Mouse (Mus musculus) T-cell, adult 2 months (primary cell): ENCODE results near the gene Alk.

Experiments used
- DNase-seq: peaks from one replicate; pipeline ENCODE4 v3.0.0; 2022; ENCODE audit warnings: low spot score

The Alk gene

DNA sequence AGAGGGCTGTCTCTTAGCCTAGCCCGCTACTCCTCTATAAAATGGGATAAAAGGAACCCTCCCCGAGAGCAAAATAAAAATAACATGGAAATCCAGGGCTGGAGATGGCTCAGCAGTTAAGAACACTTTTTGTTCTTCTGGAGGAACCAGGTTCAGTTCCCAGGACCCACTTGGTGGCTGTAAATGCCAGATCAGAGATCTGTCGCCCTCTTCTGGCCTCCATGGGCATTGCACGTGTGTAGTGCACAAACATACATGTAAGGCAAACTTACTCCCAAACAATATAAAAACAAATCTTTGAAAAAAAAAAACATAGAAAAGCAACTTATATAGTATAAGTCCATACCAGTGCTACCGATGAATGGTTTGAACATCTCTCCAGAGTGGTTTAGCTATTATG lies 731.5 kb downstream of the Alk start:
- no peak for DNase-seq

DNA sequence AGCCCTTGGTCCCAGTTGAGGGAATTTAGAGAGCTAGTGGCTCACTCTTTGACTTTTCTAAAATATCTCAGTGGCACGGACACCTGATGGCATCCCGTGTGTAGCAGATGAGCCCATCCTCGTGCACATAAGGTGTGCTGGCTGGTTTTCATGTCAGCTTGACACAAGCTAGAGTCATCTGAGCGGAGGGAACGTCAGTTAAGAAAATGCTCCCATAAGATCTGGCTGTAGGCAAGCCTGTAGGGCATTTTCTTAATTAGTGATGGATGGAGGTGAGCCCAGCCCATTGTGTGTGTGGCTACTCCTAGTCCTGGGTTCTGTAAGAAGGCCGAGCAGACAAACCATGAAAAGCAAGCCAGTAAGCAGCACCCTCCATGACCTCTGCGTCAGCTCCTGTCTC lies 732.4 kb downstream of the Alk start:
- DNase-seq = no peak

DNA sequence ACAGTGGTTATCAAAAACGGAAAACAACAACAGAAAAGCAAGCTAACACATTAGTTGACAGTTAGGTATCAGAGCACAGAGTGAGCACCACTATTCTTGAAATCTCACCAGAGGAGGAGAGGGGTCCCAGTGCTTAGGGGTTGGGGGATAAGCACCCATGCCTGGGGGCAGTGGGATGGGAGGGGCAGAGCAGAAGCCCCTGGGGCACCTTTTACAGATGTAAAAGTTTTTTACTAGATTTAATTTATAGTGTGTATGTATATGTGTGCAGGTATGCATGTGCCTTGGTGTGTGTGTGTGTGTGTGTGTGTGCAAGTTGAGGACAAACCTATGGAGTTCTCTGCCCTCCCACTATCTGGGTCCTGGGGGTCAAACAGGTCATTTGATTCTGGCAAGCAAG lies 733.8 kb downstream of the Alk start:
- no peak for DNase-seq

DNA sequence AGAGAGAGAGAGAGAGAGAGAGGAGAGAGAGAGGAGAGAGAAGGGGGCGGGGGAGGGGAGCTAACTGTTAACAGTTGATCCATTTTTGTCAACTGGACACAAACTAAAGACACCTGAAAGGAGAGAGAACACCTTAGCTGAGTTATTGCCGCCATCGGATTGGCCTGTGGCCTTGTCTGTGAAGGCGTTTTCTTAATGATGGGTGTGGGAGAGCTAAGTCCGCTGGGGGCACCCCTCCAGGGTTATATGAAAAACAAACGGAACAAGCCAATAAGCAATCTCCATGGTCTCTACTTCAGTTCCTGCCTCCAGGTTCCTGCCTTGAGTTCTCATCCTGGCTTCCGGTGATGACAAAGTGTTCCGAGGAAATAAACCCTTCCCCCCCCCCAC lies 734.2 kb downstream of the Alk start:
- no peak for DNase-seq

DNA sequence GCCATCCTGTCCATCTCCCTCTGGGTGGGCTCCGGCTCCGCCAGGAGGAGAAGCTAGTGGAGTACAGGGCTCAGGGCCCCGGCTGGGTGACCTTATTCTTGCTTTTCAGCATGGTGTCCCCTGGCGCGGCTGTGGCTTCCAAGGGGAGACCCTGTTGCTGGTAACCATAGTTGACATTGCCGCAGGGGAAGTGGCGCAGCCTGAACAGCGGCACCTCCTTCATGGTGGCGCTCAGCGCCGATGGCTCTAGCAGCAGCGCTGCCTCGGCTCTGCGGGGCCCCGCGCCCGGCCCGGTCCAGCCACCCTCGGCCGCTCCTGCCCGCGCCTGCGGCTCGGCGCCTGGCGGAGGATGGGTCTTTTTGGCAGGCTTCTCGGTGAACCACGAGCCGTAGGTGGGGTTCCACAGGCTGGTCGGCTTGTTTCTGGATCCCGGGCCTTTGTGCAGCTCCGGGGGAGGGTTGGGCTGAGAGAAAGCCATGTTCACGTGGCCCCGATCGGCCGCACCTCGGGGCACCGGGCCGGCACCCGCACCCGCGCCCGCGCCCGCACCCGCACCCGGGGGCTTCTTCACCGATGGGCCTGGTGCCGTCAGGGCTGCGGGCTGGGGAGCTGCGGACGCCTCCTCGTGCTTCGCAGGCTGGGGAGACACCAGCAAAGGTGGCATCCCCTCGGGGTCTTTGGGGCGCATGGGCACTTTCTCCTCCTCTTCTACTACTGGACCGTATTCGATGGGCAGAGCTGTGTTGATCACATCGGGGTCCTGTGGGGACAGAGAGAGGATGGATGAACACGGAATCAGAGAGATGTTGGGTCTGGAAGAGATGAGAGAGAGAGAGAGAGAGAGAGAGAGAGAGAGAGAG lies 734.8 kb downstream of the Alk start:
- no peak for DNase-seq

DNA sequence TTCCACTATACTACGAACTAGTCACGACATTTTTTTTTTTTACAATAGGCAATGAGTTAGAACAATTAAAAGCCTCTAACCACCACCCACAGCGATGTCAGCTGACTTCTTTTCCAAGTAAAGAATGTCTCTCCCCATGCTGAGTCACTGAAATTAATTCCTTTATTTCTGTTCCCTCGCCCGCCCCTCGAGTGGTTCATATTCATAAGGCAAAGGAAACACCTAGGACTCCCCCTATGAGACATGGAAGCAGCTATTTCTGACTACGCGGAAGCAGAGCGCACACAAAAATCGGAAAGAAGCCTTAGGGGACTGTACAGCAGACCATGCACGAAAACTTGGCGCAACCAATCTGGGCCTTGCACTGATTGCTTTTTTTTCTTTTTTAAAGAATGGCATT lies 735.6 kb downstream of the Alk start:
- no peak for DNase-seq

DNA sequence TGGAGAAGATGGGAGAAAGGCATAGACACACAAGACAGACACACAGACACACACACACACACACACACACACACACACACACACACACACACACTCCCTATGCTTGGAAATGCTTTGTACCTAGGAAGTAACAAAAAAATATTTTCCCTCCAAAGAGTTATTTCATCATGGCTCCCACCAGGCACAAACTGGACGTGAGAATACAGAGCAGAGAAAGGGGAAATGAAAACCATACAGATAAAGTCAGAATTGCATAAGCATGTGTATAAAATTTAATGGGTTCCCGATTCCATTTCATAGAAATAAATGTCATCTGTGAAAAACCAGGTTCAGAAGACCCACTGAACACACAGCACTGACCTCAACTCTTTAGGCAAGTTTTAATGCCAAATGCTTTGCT lies 736.5 kb downstream of the Alk start:
- DNase-seq = no peak

DNA sequence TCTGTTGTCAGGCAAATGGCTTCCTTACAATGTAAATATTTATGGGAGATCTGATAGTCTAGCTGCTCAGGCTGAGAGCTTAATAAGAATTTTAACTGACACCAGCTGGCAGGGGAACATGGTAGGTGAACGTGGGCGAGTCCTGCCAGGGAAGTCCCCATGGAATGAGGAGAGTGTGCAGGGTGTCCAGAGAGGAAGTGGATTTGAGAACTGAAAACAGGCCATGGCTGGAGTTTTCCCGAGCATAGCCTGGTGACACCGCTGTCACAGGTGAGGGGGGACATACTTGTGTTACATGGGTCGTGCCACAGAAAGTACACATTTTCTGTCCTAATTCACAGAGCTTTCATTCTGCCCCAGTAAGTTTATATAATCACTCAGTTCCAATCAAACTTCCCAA lies 739.0 kb downstream of the Alk start:
- no peak for DNase-seq

DNA sequence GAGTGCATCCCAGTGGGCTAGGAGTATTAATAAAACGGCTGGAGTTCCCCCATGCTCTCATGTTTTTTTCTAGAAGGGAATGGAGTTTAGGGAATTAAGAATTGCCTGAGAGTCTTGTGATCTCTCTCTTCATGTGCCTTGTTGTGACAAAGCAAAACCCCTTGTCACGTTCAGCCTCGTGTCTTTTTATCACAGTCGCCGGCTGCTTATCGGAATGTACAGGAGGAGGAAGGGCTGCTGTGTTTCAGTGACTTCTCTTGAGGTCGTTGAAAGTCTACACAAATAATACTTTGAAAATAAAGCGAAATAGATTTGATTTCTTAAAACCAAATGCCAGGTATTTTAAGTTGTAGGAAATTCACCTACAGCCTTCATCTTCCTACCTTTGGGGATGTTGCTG lies 740.4 kb downstream of the Alk start:
- no peak for DNase-seq

DNA sequence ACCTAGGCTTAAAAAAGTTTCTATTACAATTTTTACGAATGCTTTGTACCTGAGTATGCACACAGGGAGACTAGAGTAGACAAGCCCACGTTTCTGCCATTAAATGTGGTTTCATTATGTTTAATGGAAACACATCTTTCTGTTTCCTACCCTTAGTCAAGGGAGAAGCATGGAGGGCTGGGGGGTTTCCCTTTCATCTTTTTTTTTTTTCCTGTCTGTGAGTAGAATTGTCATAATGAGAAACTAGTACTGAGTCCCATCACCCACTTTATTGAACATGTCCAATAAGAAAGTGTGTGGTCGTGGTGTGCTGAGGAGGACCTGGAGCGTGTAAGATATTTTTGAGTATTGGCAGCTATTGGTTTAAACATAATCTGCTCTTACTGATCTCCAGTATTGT lies 741.5 kb downstream of the Alk start:
- no peak for DNase-seq

DNA sequence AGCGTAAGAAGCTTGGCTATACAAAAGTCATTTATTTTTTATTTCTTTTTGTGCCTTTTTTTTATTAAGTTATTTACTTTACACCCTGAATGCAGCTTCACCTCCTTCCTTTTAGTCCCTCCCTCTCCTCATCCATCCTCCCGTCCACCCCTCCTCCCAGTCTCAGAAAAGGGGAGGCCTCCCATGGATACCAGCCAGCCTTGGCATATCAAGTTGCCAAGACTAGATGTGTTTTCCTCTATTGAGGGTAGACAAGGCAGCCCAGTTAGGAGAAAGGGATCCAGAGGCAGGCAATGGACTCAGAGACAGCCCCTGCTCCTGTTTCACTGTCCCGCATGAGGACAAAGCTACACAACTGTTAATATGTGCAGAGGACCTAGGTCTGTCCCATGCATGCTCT lies 742.2 kb downstream of the Alk start:
- no peak for DNase-seq

DNA sequence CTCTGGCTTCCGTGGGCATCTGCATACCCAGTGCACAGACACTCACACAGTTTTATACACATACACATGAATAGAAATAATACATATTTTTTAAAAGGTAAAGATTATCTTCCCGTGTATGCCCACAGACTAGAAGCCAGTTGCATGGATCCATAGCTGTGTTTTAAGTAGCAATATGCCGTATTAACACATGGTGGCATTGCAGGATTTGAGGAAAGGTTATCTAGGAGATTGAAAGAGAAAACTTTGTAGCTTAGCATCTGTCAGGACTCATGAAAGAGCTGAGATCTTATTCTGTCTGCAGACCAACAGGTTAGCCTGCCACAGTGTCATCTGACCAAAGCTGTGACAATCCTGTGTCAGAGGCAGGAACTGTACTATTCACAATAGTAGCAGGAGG lies 772.5 kb downstream of the Alk start:
- DNase-seq = no peak

DNA sequence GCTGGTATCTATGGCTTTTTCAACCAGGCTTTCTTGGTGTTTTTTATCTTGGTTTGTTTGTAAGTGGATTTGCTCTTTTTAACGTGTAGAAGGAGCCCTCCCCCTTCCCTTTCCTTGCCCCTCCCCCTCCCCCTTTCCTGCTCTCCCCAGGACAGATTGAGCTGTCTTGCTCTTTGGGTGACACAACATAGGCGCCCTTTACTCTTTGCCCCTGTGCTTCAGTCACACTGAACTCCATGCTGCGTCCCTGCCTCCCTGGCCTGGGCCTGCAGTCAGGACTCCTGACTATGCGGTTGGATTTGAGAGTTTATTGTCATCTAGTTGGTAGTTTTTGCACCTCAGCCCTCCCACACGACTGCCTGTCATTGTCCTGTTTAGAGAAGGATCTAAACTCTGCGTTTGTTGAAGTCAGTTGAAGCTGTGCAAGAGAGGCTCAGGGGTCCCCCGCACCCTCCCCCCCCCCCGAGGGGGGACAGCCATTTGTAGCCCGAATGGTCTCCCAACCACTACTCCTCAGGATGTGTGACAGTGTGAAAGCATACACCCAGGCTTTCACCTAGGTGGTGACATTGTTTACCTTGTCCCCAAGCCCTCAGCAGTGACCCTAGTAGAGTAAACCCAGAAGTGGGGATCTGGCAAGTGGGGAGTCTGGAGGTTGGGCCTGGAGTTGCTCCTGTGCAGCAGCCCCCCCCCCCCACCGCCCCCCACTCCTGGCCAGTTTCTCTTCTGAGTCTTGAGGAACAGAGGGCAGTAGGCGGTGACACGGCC lies 775.6 kb downstream of the Alk start:
- DNase-seq = no peak

DNA sequence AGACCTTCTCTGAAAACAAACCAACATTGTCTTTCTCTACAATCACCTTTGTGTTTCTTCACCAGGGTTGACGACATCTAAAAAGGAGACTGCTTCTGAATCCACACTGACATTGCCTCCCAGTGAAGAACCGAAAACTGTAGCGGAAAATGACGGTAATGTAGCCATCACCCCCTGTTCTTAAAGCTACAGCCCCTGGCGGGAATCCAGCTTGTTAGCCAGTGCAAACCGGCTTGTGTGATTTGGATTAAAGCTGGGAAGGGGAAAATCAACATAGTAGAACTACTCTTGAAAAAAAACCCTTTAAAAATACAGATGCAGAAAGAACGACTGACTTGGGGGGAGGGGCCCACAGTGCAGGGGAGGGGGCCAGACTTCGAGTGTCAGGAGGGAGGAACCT lies 776.8 kb downstream of the Alk start:
- DNase-seq = no peak

DNA sequence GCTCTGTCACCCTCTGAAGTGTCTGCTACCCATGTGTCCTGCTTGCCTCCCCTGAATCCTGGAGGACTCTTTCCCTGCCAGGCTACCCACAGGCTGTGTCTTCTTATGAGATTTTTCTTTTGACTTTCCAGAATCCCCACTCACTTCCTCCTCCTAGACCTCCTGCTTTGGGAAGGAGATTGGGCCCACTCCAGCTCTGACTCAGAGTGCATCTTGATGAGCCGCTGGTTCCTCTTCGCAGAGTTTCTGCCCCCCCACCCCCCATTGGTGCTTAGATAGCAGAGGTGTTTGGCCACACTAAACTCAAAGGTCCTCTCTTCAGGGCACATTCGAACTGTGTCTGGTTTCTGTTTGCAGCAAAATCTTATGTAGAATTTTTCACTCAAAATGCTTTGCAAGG lies 777.8 kb downstream of the Alk start:
- no peak for DNase-seq

DNA sequence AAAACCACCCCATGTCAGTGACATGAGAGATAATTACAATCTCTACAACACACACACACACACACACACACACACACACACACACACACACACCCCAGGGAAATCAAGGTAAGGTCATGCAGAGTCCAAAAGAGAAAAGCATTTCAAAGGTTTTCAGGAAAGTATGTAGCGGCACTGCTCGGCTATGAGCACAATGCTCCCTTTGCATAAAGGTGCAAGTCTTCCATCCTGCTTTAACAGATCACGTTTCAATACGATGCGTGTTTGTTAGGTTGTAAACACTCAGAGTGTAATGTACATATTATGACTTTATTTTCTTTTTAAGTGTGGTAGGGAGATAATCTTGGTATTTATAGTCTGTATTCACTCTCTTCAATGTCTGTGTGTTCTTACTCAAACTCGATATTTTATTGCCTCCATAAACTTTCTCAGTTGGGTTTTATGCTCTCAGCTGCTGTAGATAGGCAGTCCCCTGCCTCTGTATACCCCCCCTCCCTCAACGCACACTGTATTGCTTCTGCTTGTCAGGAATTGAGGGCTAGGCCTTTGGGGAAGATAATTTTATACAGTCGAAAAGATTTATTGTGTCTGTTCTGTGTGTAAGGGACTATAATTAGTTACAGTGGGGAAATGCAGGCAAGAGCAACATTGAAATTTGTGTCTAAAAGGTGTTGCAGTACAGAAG lies 780.7 kb downstream of the Alk start:
- no peak for DNase-seq
